Mouse (Mus musculus) small intestine, adult 10 weeks (tissue): Measurements from ENCODE around the gene Sectm1b. TPM values are rescaled to one million over a fixed set of nuclear protein-coding genes. Genes with fewer than 3 reads are reported as not detected.

ENCODE experiments used
- polyA plus RNA-seq: library from polyadenylated mRNA; stranded (reverse); fragments of 350-450 nt; fragmentation: Illumina TruSeq; extraction: RNeasy Lipid Tissue Mini Kit (QIAGEN cat#74804); gene quantifications from one replicate; pipeline ENCODE4 v1.2.3, GENCODE M21; 2014; ENCODE audit warnings: low replicate concordance

Gene Sectm1b
- 392 TPM for polyA plus RNA-seq

GRCm38 (mm10) chr11:121063379-121063778 is at the start of gene Sectm1b:
Sectm1b (minus strand) TSS chr11:121063569.

GRCm38 (mm10) chr11:121081120-121081519 is 17.8 kb upstream of the Sectm1b start, which contains the start of gene Sectm1a:
Sectm1a (minus strand) TSS chr11:121081220.

GRCm38 (mm10) chr11:121039302-121039701 is 24.1 kb downstream of the Sectm1b start, which contains the start of gene Cd7:
Cd7 (minus strand) TSS chr11:121039418.

Other genes starting within 250 kb of the Sectm1b start
- gene Fasn, start 239.0 kb downstream of the Sectm1b start, polyA plus RNA-seq: 1.3 TPM
- gene Ccdc57, start 130.7 kb downstream of the Sectm1b start, polyA plus RNA-seq: not detected
- gene Slc16a3, start 115.1 kb downstream of the Sectm1b start, polyA plus RNA-seq: 0.71 TPM
- 44.3 TPM for gene Csnk1d, start 72.2 kb downstream of the Sectm1b start, polyA plus RNA-seq
- 8.6 TPM for gene Cd7, start 24.2 kb downstream of the Sectm1b start, polyA plus RNA-seq
- 5.3 TPM for gene Sectm1a, start 17.7 kb upstream of the Sectm1b start, polyA plus RNA-seq
- gene Tex19.2, start 55.1 kb upstream of the Sectm1b start, polyA plus RNA-seq: not detected
- gene Tex19.1, start 82.6 kb upstream of the Sectm1b start, polyA plus RNA-seq: not detected
- gene Uts2r, start 96.7 kb upstream of the Sectm1b start, polyA plus RNA-seq: not detected
- 7.4 TPM for gene Hexdc, start 140.9 kb upstream of the Sectm1b start, polyA plus RNA-seq
- gene Ogfod3, start 141.1 kb upstream of the Sectm1b start, polyA plus RNA-seq: 1.1 TPM
- gene Cybc1, start 165.8 kb upstream of the Sectm1b start, polyA plus RNA-seq: 11.0 TPM
- gene Narf, start 173.7 kb upstream of the Sectm1b start, polyA plus RNA-seq: 22.7 TPM
- gene Foxk2, start 196.4 kb upstream of the Sectm1b start, polyA plus RNA-seq: 6.9 TPM